Mouse (Mus musculus) brain, embryonic 18.5 days (tissue): ENCODE measurements around the gene Insm1.

ENCODE experiments used
- DNase-seq: peaks from one replicate; pipeline ENCODE4 v3.0.0-alpha.2; 2012; ENCODE audit warnings: low read depth, low spot score

The Insm1 gene

DNA sequence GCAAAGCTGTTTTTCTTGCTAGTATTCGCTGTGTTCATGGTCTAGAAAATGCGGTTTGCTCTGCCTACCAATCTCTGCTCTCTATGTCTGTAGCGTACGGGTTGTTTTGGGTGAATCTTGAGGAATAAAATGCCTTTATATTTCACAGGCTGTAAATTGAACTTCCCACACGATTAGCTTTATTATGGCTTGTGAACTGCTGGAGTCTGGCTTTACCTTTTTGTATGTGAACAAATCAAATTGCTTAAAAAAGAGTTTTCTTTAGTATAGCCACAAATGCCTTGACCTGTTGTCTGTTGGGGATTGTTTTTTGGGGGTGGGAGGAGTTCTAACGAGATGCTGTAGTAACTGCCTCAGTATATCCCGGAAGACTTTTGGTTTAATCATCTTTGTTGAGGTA, 2.4 kb downstream of the Insm1 start:
- no peak for DNase-seq

DNA sequence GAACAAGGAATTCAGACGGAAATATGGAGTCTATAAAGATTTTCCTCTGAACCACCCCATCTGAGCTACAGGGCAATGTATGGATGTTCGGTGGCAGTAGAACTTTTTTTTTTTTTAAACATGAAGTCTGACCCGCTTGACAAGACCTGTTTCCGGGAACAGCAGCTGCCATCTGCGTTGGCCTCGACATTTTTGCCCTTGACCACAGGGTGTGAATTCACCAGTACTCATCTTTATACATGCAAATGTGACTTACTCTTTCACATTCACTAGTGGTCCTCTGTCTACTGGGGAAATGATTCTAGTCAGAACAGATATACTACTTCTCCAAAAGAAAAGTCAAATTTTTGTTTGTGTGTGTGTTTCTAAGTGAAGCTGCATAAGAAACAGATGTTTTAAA, 4.1 kb downstream of the Insm1 start:
- DNase-seq = no peak

DNA sequence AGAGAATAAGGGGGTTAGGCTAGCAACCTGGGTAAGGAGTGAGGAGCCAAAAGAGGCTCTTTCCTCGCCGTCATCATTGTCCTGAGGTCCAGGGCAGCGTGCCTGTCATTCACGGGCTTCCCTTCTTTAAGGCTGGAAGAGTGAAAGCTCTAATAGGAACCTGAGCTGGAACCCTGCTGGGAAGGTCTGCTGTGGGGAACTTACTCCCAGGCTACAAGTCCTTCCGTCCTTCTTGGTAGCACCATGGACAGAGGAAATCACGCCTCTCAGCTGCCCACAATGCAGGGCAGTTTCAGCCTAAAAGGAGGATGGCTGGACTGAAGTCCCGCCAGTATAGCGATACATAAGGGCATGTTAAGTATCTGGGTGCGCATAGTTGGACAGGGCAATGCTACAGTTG, 4.8 kb downstream of the Insm1 start:
- DNase-seq = no peak

DNA sequence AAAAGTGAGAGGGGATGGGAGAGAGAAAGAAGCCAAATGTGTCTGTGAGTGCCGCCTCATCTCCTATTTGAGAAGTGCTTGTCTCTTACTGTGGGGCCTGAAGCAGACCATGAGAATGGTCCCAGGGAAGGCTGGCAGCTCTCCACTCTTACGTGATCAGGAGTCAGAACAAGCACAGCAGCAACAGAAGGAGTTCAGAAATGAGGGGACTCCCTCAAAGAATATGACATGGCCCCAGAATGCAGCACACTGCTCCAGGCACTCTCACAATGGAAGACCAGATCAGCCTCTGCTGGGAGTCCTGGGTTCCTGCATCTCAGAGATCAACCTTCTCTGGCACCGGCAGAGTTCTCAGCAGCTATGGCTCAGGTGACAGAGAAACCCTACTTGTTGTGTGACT, 5.9 kb downstream of the Insm1 start:
- no peak for DNase-seq

DNA sequence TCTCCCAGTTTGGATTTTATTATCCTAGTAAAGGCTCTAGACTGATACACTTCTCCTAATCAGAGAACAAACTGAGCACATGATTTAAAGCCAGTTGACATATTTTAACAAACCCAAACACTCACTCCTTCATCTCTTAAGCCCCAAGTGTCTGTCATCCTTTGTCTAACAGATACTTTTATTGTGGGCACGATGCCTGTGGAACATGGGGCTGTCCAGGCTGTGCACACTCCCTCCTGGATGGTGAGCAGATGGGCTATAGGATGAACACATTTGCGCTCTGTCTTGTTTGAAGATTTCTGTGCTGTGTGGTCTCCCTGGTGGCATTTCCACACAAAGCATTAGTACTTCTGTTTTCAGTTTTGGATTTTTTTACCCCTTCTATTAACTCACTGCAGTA, 6.7 kb downstream of the Insm1 start:
- DNase-seq = no peak

DNA sequence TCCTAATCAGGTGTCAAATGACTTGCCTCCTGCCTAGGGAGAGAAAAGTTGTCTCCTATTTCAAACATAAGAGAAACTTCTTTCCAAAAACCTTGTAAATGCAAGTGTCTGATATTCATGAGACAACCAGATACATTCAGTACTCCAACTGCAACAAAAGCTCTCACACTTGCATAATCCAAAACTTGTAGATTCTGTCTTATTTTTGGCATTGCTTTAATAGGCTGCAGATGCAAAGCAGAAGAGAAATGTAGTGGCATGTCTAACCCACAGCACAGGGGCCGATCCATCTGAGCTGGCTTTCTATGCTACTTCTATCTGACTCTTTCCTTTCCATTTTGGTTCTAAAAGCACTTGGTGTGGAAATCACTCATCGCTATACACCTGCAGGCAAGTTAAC, 9.8 kb downstream of the Insm1 start:
- DNase-seq = no peak

DNA sequence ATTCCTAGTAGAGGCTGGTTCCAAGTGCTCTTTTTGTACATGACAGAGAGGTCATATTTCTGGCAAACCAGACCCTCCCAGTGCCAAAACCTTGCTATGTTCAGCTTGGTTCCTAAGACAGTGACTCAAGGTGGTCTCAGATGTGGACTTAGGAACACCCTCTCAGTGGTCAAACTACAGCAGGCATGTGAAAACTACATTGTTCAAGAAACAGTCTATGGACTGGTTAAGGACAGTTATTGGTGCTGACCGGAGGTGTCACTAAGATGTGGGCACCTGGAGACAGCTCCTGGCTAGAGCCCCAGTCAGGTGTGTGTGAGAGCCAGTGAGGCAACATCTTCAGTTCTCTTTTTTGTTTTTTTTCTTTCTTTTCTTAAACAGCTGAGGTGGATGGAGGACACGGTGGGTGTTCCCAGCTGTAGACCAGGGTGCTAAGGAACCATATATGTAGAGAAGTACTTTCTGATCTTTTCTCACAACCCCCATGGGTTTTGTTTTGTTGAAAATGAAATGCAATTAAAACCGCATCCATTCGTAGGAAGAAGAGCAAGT, 17.6 kb downstream of the Insm1 start:
- DNase-seq = no peak

DNA sequence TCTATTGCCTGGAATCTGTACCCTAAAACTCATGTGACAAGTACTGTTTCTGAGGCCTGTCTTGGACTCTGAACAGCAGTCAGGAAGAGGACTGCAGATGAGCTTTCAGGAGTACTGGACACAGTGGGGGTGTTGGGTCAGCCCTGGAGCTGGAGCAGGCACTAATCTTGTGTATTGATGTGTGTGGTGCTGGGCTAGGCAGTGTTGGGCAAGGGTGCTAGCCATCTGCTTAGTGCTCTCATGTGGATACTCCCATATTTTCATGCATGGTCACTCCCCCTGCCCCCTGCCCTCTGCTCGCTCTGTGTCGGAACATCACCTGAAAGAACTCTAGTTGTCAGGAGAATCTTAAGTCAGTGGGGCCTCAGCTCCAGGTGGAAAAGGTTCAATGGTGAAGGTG, 22.3 kb downstream of the Insm1 start:
- DNase-seq = no peak

DNA sequence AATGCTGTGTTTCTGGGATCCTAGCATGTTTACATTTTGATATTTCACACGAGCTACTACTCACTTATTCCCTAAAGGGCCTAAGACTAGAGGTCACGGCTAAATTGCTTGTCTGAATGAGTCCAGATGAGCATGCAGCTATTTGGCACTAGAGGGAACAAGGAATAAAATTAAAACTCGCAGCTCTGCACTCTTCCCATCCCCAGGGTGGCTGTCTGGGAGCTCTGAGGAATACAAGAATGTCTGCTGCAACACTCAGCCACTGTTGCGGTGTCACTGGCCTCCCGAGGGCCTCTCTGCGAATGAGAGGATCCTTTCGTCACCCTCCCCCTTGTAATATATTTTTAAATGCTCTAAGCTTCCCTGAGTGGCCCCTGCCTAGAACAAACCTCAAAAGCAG, 23.7 kb downstream of the Insm1 start:
- DNase-seq = no peak

DNA sequence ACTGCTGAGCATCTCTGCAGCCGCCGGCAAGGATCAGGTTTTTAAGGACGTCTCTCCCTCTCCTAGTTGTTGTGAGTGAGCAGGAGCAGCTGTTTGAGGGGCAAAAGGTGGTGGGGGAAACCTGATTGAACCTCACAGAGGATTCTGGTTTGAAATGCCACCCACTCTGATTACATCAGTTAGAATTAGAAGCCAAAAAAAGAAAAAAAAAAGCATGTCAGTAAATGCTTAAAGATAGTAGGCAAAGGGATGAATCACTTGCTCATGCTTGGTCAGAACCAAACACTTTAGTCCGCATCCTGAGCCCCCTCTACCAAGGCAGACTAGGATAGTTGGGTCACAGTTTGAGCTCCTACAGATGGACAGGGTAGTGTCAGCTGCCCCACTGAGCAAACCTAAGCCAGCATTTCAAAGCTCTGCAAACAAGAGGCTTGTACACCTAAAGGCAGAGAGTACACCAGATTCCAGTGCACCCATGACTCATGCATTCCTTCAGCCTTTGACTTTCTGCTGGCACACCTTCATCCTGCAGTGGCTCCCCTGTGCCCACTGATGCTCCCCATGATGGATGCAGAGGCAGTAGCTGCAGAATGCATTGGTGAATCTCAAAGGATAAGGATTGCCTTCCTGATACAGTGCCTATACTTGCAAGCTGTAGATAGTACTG, 24.8 kb downstream of the Insm1 start:
- DNase-seq = no peak

DNA sequence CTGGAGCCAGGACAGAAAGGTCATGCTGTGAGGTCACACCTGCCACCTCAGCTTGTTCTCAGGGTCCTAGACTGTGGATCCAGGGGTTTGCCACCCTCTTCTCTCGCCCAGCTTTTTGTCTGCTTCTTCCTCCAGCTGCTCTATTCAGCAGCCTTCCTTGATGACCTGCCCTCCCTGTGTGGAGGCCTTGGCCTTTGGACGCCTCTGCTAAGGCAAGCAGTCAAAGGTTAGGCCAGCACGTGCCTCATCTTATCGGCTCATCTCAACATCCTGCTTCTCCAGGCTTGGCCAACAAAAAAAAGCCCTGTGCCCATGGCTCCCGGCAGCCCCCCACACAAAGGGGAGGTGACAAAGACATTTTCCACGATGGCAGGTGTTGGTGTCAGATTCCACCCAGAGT, 25.9 kb downstream of the Insm1 start:
- no peak for DNase-seq

DNA sequence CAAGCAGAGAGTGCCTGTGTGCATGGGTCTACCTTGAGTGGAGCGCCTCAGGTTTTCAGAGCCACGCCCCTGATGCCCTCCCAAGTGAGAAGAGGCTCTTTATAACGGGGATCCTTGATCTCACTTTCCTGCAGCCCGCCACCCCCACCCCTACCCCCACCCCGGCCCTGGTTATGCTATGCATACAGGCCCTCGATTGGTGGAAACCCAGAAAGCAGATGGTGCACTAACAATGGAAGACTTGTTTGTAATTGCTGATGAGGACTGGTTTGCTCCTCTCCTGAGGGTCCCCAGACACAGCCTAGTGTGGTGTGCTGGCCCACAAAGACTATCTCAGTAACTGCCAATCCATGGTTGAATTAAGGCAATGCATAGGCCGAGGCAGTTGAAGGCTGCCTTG, 27.3 kb downstream of the Insm1 start:
- DNase-seq = no peak

DNA sequence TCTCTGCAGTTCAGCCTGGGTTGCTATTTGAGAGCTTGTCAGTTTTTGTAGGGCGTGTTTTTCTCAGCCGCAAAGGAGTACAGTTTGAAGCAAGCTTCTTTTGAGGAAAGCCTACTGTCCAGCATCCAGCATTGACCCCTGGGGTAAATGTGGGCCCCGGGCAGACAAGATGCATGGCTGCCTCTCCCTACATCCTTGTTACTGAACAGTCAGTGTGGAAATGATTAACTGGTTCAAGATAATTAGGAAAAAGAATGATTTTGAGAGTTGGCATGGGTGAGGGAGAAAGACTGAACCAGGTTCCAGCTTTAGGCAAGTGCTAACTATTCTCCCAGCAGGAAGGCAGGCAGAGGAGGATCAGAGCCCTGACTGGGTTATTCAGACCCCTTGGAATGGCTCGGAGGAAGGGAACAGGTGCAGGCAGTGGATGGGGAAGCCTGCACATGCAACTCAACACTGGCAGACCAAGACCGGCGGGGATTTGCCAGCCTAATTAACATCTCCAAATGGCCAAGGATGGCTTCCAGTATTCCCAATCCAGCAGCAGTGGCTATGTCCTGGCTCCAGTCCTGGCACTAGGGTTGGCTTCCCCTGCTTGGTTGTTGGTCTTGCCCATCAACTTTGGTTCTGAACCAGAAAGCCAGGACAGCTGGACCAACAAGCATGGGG, 28.6 kb downstream of the Insm1 start:
- no peak for DNase-seq

DNA sequence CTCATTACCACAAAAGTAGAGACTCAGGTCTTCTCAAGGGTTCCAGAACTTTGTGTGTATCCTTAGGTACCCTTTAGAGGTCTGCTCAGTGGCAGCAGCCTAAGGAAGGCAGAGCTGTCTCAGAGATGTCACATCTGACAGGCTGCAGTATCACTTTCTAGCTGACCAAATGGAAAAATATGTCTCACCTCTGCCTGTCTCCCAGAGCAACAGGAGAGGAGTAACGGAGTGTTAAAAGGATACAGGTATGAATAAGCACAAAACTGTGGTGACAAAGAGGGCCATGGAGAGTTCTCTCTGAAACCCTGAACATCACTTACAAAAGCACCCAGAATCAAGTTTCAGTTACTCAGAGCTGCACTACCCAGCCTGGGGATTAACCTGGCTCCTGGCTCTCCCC, 32.7 kb downstream of the Insm1 start:
- DNase-seq = no peak

DNA sequence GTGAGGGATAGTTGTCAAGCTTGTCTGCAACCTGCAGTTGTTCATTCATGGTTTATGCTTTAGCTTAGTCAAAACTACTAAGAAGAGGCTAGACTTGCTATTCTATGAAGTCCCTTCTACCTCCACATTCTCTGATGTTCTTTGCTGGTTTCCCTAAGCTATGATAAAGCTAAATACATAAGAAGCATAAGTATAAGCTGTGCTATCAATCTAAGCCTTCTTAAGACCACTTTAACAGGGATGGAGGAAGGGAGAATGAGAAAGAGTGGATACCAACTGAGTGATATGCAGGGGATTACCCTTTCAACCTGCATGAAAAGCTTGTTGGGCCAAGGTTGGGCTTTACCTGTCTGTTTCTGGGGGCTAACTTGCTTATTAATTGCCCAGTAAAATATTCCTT, 33.9 kb downstream of the Insm1 start:
- DNase-seq = no peak

DNA sequence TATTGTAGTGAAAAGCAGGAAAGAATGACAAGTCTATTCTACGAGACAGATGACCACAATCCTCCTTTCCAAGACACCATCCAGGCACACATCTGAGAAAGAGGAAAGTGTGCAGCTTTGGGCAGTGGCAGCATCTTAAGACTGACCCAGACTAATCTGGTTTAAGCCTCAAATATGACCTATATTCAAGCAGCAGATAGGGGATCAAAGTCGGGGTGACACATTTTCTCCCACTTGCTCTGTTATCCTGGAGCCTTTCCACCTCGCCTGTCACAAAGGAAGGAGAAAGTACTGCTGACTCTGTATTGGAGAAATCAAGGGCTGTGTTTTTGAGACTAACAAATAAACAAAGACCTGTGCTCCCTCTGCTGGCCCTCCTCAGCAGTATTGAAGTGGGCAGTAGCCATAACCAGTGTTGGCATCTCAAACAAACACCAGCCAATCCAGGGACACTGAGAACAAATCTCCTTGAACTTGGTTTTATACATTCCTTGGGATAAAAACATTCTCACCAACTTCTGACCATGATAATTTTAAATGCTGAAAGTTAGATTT, 34.7 kb downstream of the Insm1 start:
- no peak for DNase-seq

DNA sequence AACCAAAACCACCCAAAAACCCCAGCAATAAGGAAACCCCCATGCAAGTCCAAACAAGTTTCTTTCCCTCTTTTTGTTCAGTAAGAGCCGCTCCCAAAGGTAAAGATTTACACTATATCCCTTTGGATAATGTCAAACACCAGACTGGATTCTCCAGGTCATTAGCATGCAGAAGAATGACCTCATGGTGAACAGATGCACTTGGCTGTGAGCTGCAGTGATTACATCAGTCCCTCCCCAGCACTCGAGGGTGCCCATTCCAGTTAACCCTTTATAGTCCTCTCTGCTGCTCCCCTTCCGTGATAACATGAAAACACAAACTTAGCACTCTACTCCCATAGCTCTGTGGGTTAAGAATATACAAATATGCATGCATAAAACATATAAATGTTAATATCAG, 35.3 kb downstream of the Insm1 start:
- DNase-seq = no peak

DNA sequence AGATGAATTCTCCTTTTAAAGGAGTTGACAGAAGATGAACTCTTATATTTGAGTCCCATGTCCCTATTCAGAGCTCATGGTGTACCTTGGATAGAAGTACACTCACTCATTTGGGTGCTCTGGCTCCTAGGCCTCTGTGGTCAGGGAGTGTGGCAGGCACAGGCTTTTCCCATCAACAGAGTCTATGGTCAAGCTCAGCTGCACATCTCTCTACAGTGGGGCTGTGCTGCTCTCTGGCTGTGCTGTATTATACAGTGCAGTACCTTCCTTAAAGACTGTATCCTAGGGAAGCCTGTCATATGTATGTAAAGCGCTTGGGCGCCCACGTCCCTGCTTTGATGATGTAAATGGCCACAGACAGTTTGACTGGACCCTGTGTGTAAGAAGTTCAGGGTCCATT, 35.9 kb downstream of the Insm1 start:
- DNase-seq = no peak

DNA sequence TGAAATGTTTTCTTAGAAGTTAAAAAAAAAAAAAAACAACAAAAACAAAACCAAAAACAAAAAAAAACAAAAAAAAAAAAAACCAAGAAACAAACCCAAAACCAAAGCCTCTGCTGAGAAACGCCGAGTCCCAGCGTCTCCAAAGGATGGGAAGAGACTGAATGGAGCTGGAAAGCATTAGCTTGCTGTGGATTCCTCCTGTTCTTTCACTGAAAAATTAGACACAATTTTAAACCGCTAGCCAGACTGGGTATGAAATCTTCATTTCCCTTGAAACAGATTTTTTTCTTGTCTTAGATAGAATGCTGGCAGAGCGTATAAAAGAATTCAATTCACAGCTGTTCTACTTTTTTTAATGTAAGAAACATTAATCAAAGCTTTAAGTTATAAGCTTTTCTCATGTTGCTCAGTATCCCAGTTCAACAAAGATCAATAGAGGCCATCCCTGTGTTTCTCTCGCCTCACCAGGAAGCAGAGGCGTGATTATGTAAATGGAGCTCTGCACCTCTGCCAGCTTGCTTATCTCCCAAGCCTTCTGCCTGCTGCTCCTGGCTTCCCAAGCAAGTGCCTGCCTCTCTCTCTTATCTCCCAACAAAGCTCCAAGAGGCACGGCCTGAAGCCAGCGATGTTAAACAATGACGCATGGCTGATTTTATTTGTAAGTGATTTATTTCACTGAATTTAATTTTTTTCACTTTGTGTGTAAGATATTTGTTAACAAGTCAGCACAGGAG, 37.2 kb downstream of the Insm1 start:
- no peak for DNase-seq

DNA sequence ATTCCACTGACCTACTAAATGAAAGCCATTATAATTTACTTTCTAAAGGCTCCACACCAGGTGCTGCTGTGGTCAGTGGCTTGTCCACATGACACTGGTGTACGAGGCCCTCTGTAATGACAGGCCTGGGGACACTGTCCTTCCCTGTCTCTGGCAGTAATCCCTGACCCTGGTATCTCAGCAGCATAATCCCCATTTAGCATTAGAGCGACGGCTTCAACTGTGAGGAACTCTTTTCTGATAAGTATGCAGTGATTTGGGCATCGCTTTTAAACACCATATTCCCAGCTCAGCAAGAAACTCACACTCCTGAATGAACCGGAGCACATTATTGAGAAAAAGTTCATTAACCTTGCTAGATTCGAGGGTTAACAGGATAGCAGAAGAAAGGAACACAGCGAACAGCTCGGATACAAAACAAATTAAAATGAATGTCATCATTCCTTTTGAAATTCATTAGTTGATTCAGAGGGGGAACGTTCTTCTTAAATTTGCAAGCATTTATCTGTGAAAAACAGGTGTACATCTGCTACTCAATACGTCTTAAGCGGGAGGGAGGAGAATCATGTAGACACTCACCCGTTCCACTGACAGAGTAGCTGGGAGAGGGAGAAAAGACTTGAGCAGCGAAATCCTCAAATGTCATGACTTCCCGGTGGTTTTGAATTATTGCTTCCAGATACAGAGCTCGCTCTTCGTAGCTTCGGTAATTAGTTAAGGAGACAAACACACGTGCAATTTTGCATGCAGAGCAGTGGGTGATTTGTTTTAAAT, 38.3 kb downstream of the Insm1 start:
- DNase-seq = no peak

DNA sequence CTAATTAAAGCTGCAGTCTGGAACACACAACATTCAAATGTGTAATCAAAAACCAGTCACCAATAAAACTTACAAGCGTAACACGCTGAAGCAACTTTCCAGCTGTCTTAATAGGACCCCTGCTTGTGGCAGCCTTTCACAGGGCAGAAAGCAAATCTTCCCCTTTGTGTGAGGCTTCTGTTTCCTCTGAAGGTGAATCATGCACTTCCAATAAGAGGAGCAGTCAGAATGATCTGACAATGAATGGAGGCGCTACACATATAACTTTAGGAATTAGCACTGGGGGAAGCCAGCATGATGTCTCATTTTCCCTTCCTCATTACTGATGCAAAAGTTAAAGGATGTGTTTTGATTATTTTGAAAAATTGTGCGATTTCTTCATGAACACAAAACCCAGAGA, 39.4 kb downstream of the Insm1 start:
- DNase-seq = no peak

DNA sequence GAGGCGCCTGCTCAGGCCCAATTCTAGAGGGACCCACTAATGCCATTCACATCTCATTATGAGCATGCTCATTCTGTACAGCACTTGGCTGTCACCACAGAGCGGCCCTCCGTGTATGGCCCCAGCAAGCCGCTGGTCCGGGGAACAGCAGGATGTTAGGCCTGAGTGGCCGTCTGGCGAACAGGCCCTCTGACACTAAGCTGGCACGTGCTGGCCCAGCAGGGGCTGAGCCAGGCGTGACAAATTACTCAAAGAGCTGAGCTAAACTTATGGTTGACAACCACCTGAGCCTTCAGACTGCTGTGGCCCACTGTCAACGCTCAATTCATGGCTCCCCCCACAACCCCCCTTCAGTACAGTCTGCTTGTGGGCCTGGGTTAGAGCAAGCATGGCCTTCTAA, 40.5 kb downstream of the Insm1 start:
- DNase-seq = no peak
